Mouse (Mus musculus) embryonic facial prominence, embryonic 14.5 days (tissue): ENCODE data around the gene Gan. TPM values are rescaled to one million over a fixed set of nuclear protein-coding genes. Genes with fewer than 3 reads are reported as not detected.

Experiments used
- ATAC-seq: fragments of 200-750 bp; cut with Nextera tagmentation; 2 replicates; pipeline ENCODE4 v1.8.0; 2017; ENCODE audit warnings: low read depth, moderate number of reproducible peaks, moderate TSS enrichment
- DNase-seq: peaks from one replicate; pipeline ENCODE4 v3.0.0-alpha.2; 2015; ENCODE audit warnings: low spot score
- H3K27ac ChIP-seq: fragments of 300-500 bp; sonication (generic); replicated peaks from 2 replicates; pipeline ENCODE4 v1.5.1; 2014; ENCODE audit warnings: low read depth, mild to moderate bottlenecking, low read length, moderate library complexity
- H3K27me3 ChIP-seq: fragments of 300-500 bp; sonication (generic); replicated peaks from 2 replicates; pipeline ENCODE4 v1.6.1; 2014; ENCODE audit warnings: low read length; ENCODE audit not compliant: control insufficient read depth, insufficient read depth
- H3K36me3 ChIP-seq: fragments of 300-500 bp; sonication (generic); 2 replicates; pipeline ENCODE4 v1.6.1; 2014; ENCODE audit warnings: low read length, mixed read lengths; ENCODE audit not compliant: control insufficient read depth, insufficient read depth
- H3K4me1 ChIP-seq: fragments of 300-500 bp; sonication (generic); 2 replicates; pipeline ENCODE4 v1.6.1; 2014; ENCODE audit warnings: antibody characterized with exemption, low read length; ENCODE audit not compliant: control insufficient read depth, insufficient read depth
- H3K4me2 ChIP-seq: fragments of 300-500 bp; sonication (generic); 2 replicates; pipeline ENCODE4 v1.6.1; 2014; ENCODE audit warnings: low read depth, mild to moderate bottlenecking, low read length, moderate library complexity, mixed read lengths
- H3K4me3 ChIP-seq: fragments of 300-500 bp; sonication (generic); 2 replicates; pipeline ENCODE4 v1.5.1; 2014; ENCODE audit warnings: low read depth, mild to moderate bottlenecking, low read length
- H3K9ac ChIP-seq: fragments of 300-500 bp; sonication (generic); 2 replicates; pipeline ENCODE4 v1.6.1; 2014; ENCODE audit warnings: low read depth, mild to moderate bottlenecking, low read length, moderate library complexity, mixed read lengths
- H3K9me3 ChIP-seq: fragments of 300-500 bp; sonication (generic); 2 replicates; pipeline ENCODE4 v1.6.1; 2016; ENCODE audit warnings: low read length; ENCODE audit not compliant: control insufficient read depth
- WGBS: fragments of 180-500 bp; shearing (Covaris S2); extraction: QIAGEN DNeasy Blood & Tissue Kit; methylation state at CpG from one replicate; pipeline ENCODE4 v1.1.7; 2014; 5-methylcytosine and 5-hydroxymethylcytosine counted together
- polyA plus RNA-seq: library from polyadenylated mRNA; unstranded; fragments of >200 nt; fragmentation: Nextera tagmentation; extraction: Ambion mirVana; gene quantifications from 2 replicates; pipeline ENCODE4 v1.2.1, GENCODE M21; 2014

Gene Gan
- polyA plus RNA-seq, 1 experiment from 2014 or later, result 3.5 TPM

GRCm38 (mm10) chr8:117199658-117200057 is 41.7 kb downstream of the Gan start:
- H3K27ac ChIP-seq, result peak overlapping the region; percentile 48; the same call in 1 of the 2 replicates
- DNase-seq (peak; percentile 73), ATAC-seq (peak; percentile 45; the same call in 1 of the 2 replicates)
- no peaks in the 10 kb centered on the region for H3K9me3 ChIP-seq
- 0 out of 2 replicates have a peak, but pooled peaks cover 3% of the 10 kb centered on the region for H3K4me1 ChIP-seq
- H3K4me3 ChIP-seq, result no peak overlapping the region
- WGBS, result 50% methylated on average over 6 of the region's 6 CpGs
- peaks cover 65% of the 10 kb centered on the region for H3K36me3 ChIP-seq
- peak overlapping the region; percentile 30; the same call in 1 of the 2 replicates for H3K9ac ChIP-seq
- no peak overlapping the region for H3K4me2 ChIP-seq
- H3K27me3 ChIP-seq, result no peaks in the 10 kb centered on the region

DNA sequence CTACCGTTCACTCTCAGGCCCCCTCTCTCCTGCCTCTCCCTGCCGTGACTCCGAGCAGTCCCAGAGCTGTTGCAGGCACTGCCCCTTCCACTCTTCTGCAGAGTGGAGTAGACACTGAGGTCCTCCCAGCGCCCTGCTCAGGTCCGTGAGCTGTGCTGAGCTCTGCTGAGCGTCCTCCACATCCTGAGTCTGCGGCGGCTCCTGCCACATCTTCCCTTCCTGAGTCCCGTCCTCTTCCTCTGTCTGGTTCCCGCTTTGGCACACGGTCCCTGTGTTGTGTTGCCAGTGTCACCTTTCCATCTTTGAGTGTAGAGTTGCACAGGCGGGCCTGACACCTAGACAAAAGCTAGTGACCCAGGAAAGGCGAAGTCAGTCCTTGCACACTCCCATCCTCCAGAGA is 42.4 kb downstream of the Gan start:
- peak; percentile 10 for DNase-seq
- Histone ChIP-seq H3K9ac (no peak overlapping the region), H3K36me3 (peaks cover 64% of the 10 kb centered on the region), H3K4me1 (0 out of 2 replicates have a peak, but pooled peaks cover 3% of the 10 kb centered on the region), H3K27ac (no peak overlapping the region; the same call in 1 of the 2 replicates), H3K27me3 (no peaks in the 10 kb centered on the region), H3K4me3 (no peak overlapping the region), H3K9me3 (no peaks in the 10 kb centered on the region), H3K4me2 (no peak overlapping the region)
- WGBS, result 56% methylated on average over 13 of the region's 13 CpGs
- ATAC-seq, result no peak

- ATAC-seq (no peak), DNase-seq (no peak)
- Histone ChIP-seq H3K27me3 (no peaks in the 10 kb centered on the region), H3K9me3 (no peaks in the 10 kb centered on the region), H3K27ac (no peak overlapping the region), H3K36me3 (peaks cover 60% of the 10 kb centered on the region), H3K4me3 (no peak overlapping the region), H3K9ac (no peak overlapping the region), H3K4me2 (no peak overlapping the region), H3K4me1 (0 out of 2 replicates have a peak, but pooled peaks cover 3% of the 10 kb centered on the region)
- WGBS, result 76% methylated on average over 9 of the region's 9 CpGs
These were observed 42.9 kb downstream of the Gan start for GRCm38 (mm10) chr8:117200803-117201202.

GRCm38 (mm10) chr8:117201221-117202017 is 43.5 kb downstream of the Gan start:
- Histone ChIP-seq H3K9me3 (no peaks in the 10 kb centered on the region), H3K27me3 (no peaks in the 10 kb centered on the region), H3K4me3 (no peak overlapping the region), H3K4me2 (no peak overlapping the region), H3K4me1 (0 out of 2 replicates have a peak, but pooled peaks cover 3% of the 10 kb centered on the region), H3K36me3 (peaks cover 54% of the 10 kb centered on the region), H3K9ac (no peak overlapping the region), H3K27ac (no peak overlapping the region)
- WGBS, result 73% methylated on average over 19 of the region's 19 CpGs
- DNase-seq (no peak), ATAC-seq (no peak)

DNA sequence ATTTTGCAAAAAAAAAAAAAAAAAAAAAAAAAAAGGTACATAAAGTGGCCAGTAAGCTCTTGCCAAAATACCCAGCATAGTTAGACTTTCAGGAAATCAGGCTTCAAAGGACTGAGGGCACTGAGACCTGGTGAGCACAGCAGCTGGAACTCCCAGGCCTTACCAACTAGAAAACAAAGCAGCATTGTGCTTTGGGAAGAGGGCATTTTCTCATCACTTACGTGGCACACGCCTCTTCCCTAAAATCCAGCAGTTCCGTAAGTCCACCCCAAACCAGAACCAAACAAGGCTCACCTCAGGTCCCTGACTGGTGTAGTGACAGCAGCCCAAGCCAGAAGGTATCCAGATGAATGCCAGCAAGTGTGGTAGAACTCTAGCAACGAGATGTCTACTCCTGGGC is 45.1 kb downstream of the Gan start:
- ATAC-seq, result no peak
- no peaks in the 10 kb centered on the region for H3K9me3 ChIP-seq
- no peak overlapping the region for H3K4me3 ChIP-seq
- no peaks in the 10 kb centered on the region for H3K27me3 ChIP-seq
- no peak for DNase-seq
- no peak overlapping the region for H3K4me2 ChIP-seq
- peaks cover 43% of the 10 kb centered on the region for H3K36me3 ChIP-seq
- no peak overlapping the region for H3K9ac ChIP-seq
- H3K4me1 ChIP-seq, result 0 out of 2 replicates have a peak, but pooled peaks cover 3% of the 10 kb centered on the region
- no peak overlapping the region for H3K27ac ChIP-seq
- 95% methylated on average over 4 of the region's 4 CpGs for WGBS

- H3K9ac ChIP-seq, result no peak overlapping the region
- H3K4me1 ChIP-seq, result no peaks in the 10 kb centered on the region
- H3K4me2 ChIP-seq, result no peak overlapping the region
- H3K36me3 ChIP-seq, result peaks cover 41% of the 10 kb centered on the region
- H3K4me3 ChIP-seq, result no peak overlapping the region
- no peak overlapping the region for H3K27ac ChIP-seq
- no peaks in the 10 kb centered on the region for H3K9me3 ChIP-seq
- H3K27me3 ChIP-seq, result no peaks in the 10 kb centered on the region
- ATAC-seq, result no peak
- DNase-seq, result no peak
- WGBS, result 87% methylated on average over 4 of the region's 4 CpGs
These were observed 47.9 kb downstream of the Gan start for GRCm38 (mm10) chr8:117205884-117206283.

GRCm38 (mm10) chr8:117206636-117207035 is 48.7 kb downstream of the Gan start:
- Histone ChIP-seq H3K27me3 (no peaks in the 10 kb centered on the region), H3K9ac (no peak overlapping the region), H3K9me3 (no peaks in the 10 kb centered on the region), H3K4me3 (no peak overlapping the region), H3K4me1 (no peaks in the 10 kb centered on the region), H3K36me3 (peaks cover 35% of the 10 kb centered on the region), H3K27ac (no peak overlapping the region), H3K4me2 (no peak overlapping the region)
- WGBS, result 95% methylated on average over 7 of the region's 7 CpGs
- DNase-seq (no peak), ATAC-seq (no peak)

- WGBS, result 94% methylated on average over 12 of the region's 12 CpGs
- H3K27ac ChIP-seq, result no peak overlapping the region
- no peak overlapping the region for H3K9ac ChIP-seq
- no peaks in the 10 kb centered on the region for H3K4me1 ChIP-seq
- no peak for DNase-seq
- H3K4me2 ChIP-seq, result no peak overlapping the region
- ATAC-seq, result no peak
- no peak overlapping the region for H3K4me3 ChIP-seq
- H3K27me3 ChIP-seq, result no peaks in the 10 kb centered on the region
- H3K36me3 ChIP-seq, result peaks cover 19% of the 10 kb centered on the region
- no peaks in the 10 kb centered on the region for H3K9me3 ChIP-seq
These were observed 51.2 kb downstream of the Gan start for GRCm38 (mm10) chr8:117209150-117209549.

- no peak overlapping the region for H3K9ac ChIP-seq
- no peaks in the 10 kb centered on the region for H3K4me1 ChIP-seq
- DNase-seq (no peak), ATAC-seq (no peak)
- no peak overlapping the region for H3K27ac ChIP-seq
- H3K4me2 ChIP-seq, result no peak overlapping the region
- H3K9me3 ChIP-seq, result no peaks in the 10 kb centered on the region
- H3K36me3 ChIP-seq, result 0 out of 2 replicates have a peak, but pooled peaks cover 12% of the 10 kb centered on the region
- H3K27me3 ChIP-seq, result no peaks in the 10 kb centered on the region
- 89% methylated on average over 11 of the region's 11 CpGs for WGBS
- no peak overlapping the region for H3K4me3 ChIP-seq
These were observed 54.2 kb downstream of the Gan start for GRCm38 (mm10) chr8:117212100-117212499.
